Mouse (Mus musculus) spleen, postnatal 14 days (tissue): ENCODE results near the gene Pfkm.
A peak's percentile ranks its signal among the peaks of the same experiment; 100 is the strongest.

ENCODE experiments used
- DNase-seq, 2 experiments: peaks; one replicate each; pipeline ENCODE4 v3.0.0; 2021 to 2022; ENCODE audit warnings: low spot score in 2 of 2

Pfkm gene

GRCm38 (mm10) chr15:98170917-98171316 lies 78.5 kb downstream of the Pfkm start:
- no peak for DNase-seq

DNA sequence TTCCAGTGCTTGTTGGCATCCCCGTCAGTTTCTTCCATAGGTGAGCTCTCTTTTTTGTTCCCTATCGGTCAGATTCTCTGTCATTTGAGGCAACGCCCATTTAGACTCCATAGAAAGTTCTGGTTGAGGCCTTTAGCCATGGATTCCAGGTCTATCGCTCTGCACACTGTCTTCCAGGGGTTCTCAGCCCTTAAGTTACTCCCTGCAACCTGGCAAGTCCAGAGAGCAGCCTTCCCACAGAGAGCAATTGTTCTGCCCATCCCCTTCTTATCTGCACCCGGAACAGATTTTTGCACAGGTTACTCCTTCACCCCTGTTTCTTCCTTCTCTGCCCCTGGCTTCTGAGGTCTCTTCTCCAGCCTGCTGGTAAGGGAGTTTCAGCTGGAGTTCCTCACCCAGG lies 79.7 kb downstream of the Pfkm start:
- DNase-seq: no peak

DNA sequence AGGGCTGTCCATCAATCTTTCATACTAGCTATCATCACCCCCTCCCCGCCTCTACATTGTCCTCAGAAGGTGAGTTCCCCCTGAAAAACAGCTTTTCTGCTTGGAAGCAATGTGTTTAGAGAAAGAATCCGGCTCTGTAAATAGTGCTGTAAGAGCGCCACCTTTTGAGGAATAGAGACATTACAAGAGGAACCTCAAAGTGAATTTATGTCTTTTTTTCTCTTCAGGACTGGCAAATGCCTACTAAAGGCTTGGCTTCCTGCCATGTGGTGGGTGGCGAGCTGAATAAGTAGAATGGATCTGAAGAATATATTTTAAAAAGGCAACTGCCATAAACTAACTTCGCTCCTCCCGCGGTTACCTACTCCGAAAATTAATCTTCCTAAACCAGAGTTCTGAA lies 81.4 kb downstream of the Pfkm start:
- no peak for DNase-seq

DNA sequence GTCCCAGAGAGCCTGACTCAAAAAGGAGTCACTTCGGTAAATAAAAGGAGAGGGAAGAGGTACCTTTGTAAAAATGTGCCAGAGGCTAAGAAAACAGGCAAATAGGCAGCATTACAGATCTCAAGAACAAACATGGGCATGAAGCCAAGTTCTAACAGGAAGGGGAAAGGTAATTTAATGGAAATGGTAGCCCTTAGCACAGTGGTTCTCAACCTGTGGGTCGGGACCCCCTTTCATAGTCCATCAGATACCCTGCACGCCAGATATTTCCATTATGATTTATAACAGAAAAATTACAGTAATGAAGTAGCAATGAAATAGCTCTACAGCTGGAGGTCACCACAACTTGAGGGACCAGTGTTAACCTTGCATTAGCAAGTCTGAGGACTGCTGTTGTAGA lies 84.9 kb downstream of the Pfkm start:
- DNase-seq: no peak

GRCm38 (mm10) chr15:98180567-98181131 lies 88.3 kb downstream of the Pfkm start:
- no peak for DNase-seq

DNA sequence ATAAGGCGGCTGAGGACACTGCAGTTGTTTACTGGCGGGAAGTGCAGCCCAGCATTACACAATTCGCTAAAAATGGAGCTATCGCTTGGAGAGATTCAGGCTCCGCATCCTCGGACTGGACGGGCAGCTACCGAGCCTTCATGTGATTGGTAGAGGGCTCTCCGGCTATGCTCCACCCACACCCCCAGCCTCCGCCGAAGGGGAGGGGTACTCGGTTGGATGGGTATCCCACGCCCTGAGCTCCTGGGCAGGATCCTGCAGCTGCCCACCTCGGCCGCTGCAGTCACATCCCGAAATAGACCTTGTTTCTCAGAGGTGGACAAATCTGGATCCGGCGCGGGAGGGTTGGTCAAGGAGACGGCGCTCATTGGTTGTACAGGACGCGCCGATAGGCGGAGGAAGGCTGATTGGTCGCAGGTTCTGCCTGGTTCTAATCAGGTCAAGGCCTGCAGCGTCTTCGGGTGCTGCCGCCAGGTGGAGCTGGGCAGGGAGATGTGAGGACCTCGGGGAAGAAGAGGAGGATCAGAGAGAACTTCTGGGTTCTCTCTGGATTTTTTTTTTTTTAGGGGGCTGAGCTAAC lies 88.8 kb downstream of the Pfkm start:
- peak; percentile 48 to 67 for DNase-seq
